Mouse (Mus musculus): ENCODE data around the gene Klhl33. TPM values are rescaled to one million over a fixed set of nuclear protein-coding genes. Genes with fewer than 3 reads are reported as not detected.

Klhl33 gene
- total RNA-seq, 1 experiment from 2014 or later, result not detected

DNA sequence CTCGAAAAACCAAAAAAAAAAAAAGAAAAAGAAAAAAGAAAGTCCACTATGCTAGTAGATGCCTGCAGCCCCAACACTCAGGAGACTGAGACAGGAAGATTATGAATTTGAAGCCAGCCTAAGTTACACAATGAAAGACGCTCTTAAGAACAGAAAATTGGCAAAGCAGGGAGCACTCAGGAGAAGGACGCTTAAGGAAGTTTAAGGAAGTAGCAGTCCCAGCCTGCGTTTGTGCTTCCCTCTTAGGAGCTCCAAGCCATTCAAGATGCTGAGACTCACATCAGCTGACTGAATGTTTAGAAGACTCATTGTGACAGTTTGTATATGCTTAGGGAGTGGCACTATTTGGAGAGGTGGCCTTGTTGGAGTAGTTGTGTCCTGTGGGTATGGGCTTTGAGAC, 10.8 kb upstream of the Klhl33 start:
- ATAC-seq (replicated peaks; ENCODE audit: insufficient number of reproducible peaks, low FRiP score, low TSS enrichment, poor library complexity, severe bottlenecking), result no peak

DNA sequence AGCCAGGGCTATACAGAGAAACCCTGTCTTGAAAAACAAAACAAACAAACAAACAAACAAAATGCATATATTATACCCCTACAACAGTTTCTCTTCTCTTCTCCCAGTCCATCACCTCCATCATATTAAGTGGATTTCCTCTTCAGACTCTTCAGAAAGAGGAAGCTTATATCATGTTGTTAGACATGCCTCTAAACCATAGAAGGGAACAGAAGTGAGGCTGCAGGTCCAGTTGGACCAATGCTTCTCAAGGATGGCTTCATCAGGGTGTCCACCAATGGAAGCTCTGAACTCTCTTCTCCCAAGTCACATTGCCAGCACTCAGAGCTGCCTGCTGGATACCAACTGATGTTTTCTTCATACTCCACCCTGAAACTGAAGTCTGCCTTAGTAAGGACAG, 8.0 kb upstream of the Klhl33 start:
- peak; percentile 61 for ATAC-seq (replicated peaks; ENCODE audit: insufficient number of reproducible peaks, low FRiP score, low TSS enrichment, poor library complexity, severe bottlenecking)

- no peak for ATAC-seq (replicated peaks; ENCODE audit: insufficient number of reproducible peaks, low FRiP score, low TSS enrichment, poor library complexity, severe bottlenecking)
These were observed 7.5 kb upstream of the Klhl33 start for GRCm38 (mm10) chr14:50904828-50905129.

DNA sequence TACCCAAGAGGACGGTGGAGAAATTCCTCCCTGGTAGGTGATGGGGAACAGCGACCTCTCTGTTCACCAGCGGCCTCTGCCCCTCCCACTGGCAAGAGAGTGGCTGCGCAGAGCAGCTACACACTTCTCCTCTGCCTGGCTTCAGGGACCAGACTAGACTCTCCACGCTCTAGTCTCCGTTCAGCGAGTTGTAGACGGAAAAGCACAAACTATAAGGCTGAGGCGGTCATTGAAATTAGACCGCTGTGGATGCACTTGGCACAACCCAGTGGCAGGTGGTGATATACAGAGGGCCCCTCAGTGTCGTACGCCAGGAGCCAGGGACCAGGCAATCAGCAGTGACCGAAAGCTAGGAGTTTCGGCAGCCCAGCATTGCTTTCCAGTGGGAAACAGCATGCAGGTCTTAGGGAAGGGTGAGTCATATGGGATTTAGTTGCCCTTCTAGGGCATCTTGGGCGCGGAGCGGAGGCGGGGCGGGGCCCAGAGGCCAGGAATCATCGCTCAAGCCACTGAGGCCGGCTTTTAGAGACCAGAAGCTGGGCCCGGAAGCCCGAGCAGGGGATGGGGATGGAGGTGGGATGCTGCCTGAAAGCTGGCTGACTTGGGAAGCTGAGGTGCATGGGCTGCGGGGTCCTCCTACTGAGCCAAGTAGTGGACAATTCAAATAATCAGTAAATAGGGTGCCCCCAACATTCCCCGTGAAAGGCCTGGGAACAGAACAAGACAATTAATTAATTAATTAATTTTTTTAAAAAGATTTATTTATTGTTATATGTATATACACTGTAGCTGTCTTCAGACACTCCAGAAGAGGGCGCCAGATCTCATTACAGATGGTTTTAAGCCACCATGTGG, 6.9 kb upstream of the Klhl33 start:
- peak; percentile 52; the same call in 1 of the 2 replicates for ATAC-seq (replicated peaks; ENCODE audit: insufficient number of reproducible peaks, low FRiP score, low TSS enrichment, poor library complexity, severe bottlenecking)

DNA sequence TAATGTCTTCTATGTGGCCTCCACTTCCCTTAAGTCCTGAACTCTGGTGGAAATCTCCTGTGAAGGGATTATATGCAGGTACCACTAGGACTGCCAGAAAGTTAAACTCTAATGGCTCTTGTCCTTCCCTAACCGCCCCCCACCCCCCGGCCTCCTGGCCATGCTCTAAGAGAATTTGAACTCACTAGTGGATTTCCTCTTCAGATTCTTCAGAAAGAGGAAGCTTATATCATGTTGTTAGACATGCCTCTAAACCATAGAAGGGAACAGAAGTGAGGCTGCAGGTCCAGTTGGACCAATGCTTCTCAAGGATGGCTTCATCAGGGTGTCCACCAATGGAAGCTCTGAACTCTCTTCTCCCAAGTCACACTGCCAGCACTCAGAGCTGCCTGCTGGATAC, 685 bp upstream of the Klhl33 start:
- peak; percentile 57; the same call in 1 of the 2 replicates for ATAC-seq (replicated peaks; ENCODE audit: insufficient number of reproducible peaks, low FRiP score, low TSS enrichment, poor library complexity, severe bottlenecking)

DNA sequence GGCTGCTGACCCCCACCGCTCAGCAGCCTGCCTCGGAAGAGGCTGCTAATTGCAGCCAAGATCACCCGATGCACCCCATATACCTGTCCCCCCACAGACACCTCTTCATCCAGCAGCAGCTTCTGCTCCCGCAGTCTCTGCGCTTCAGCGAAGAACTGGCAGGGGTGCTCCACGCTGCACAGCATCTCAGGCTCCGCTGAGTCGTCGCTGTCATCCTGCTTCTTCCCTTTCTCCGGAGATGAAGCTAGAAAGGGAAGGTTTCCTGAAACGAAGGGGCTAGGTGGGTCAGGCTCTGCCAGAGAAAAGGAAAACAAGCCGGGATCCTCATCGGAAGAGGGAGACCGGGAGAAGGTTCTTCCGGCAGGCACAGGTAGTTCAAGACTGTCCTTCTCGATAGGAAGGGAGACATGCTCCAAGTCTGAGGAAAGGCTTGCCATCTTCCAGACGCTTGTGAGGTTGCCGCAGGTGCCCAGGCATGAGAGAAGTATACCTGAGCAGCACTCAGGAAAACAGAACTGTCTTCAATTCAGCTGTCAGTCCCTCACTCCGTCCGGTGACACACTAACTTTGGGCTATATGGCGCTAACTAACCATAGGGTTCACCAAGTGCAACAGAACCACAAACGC, 447 bp downstream of the Klhl33 start:
- no peak for ATAC-seq (replicated peaks; ENCODE audit: insufficient number of reproducible peaks, low FRiP score, low TSS enrichment, poor library complexity, severe bottlenecking)

DNA sequence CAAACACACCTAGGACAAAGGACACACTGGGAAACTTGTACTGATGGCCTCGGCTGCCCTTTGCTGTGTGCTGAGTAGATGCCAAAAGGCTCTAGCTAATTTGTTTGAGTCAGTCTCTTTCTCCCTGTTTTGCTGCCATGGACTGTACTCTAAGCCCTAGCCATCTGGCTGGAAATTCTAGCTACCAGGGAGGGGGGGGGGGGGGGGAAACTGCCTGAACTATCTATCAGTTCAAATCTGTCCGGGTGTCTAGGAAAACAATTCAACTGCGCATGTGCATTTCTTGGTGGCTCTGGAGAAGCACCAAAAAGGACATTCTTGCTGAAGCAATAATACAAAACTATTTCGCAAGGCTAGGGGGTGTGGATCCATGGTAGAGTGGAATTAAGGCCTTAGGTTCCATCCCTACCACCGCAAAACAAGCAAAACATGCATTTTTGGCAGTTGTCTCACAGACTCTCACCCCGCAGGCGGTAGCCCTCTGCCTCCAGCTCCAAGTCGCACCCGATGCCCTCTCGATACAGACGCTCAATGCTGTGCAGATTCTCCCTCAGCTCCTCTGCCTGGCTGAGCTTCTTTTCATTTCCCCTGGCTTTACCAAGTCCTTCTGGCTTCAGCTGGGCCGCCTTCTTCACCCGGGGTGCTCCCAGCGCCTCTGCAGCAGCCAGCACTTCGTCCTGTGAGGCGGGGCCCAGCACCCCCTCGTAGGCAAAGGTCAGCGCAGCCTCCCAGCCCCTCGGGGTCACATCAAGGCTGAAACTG, 1.1 kb downstream of the Klhl33 start:
- 0 out of 2 replicates have a peak, but pooled peaks have one; percentile 54 for ATAC-seq (replicated peaks; ENCODE audit: insufficient number of reproducible peaks, low FRiP score, low TSS enrichment, poor library complexity, severe bottlenecking)

GRCm38 (mm10) chr14:50895407-50895806, 1.9 kb downstream of the Klhl33 start:
- no peak for ATAC-seq (replicated peaks; ENCODE audit: insufficient number of reproducible peaks, low FRiP score, low TSS enrichment, poor library complexity, severe bottlenecking)

GRCm38 (mm10) chr14:50892541-50893459, 4.5 kb downstream of the Klhl33 start:
- no peak for ATAC-seq (replicated peaks; ENCODE audit: insufficient number of reproducible peaks, low FRiP score, low TSS enrichment, poor library complexity, severe bottlenecking)

DNA sequence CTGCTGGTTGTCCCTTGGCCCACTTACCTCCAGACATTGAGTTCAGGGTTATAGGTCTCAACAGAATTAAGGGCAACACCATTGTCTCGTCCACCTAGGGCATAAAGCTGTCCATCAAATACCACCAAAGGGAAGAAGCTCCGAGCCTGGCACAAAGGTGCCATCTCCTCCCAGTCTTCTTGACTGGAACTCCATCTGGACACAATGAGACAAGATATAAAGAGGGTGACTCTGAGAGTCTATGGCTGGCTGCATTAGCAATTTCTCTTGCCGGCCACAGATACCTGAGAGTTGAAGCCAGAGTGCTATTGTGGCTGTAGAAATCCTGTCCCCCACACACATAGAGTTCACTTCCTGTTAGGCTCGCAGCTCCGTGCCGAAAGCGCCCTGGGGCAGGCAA, 5.2 kb downstream of the Klhl33 start:
- ATAC-seq (replicated peaks; ENCODE audit: insufficient number of reproducible peaks, low FRiP score, low TSS enrichment, poor library complexity, severe bottlenecking), result no peak

DNA sequence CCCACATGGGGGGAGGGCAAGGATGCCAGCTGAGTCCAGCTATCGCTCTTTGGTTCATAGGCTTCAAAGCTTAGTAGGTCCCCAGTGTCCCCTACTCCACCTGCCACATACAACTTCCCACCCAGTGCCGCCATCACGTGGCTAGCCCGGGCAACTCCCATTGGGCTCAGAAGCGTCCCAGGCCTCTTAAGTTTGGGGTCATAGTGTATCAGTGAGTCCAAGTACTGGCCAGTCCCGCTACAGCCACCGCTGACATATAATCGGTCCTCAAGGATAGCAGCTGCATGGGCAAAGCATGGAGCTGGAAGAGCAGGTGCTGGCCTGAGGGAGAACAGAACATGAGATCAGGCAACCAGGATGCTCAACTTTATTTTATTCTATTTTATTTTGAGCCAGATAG, 5.7 kb downstream of the Klhl33 start:
- no peak for ATAC-seq (replicated peaks; ENCODE audit: insufficient number of reproducible peaks, low FRiP score, low TSS enrichment, poor library complexity, severe bottlenecking)

- ATAC-seq (replicated peaks; ENCODE audit: insufficient number of reproducible peaks, low FRiP score, low TSS enrichment, poor library complexity, severe bottlenecking), result no peak
These were observed 20.9 kb downstream of the Klhl33 start for GRCm38 (mm10) chr14:50876236-50876950.

DNA sequence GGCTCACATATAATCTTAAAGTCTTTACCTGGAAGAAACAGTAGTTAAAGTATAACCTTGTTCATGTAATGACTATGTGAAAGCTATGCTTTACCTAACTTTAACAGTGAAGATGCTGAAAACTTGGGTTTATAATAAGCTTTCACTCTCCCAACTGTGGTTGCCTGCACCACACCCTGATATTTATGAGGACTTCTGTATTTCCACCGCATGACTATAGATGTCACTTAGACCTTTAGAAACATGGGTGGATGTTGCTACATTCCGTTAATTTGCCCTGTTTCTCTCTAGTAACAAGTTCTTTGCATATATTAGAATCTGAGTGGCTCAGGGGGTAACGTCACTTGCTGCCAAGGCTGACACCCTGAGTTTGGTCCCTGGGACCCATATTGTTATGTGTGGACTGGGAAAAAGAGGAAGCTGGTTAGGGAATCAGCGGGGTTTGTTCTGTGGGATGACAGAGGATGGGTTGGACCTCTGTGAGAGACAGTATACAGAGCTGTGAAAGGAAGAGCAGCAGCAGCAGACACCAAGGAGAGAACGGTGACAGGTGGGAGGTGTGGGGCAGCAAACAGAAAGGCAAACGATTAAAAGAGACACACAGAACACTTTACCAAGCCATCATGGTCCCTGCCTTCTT, 21.6 kb downstream of the Klhl33 start:
- ATAC-seq (replicated peaks; ENCODE audit: insufficient number of reproducible peaks, low FRiP score, low TSS enrichment, poor library complexity, severe bottlenecking), result peak; percentile 92

DNA sequence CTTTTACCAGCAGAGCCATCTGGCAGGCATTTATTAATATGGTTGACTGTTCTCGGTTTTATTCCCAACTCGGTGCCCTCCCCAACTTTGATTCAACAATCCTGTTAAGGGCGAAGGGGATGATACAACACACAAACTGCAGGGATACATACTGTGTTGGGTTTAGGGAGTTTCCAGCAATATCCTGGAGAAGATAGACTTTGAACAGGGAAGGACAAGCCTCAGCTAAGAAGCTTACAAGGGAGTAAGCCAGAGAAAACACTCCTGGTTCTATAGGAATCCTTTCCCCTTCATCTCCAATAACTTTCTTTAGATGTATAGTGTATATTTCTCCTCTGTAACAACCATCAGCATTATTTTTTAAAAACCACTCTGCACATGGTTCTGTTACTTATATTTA, 22.1 kb downstream of the Klhl33 start:
- ATAC-seq (replicated peaks; ENCODE audit: insufficient number of reproducible peaks, low FRiP score, low TSS enrichment, poor library complexity, severe bottlenecking), result no peak

GRCm38 (mm10) chr14:50871284-50871683, 26.0 kb downstream of the Klhl33 start:
- no peak for ATAC-seq (replicated peaks; ENCODE audit: insufficient number of reproducible peaks, low FRiP score, low TSS enrichment, poor library complexity, severe bottlenecking)

DNA sequence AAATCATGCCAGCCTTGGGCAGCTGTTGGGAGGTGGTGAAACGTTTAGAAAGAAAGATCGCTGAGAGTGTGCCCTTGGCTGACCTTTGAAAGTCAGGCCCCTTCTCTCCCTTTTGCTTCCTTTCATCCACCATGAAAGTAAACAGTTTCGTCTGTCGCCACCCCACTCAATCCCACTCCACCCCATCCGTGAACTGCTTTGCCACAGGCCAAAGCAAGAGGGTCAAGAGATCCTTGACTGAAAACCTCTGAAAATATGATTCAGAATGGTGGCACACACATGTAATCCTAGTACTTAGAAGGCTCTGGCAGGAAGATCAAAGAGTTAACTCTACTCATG, 26.5 kb downstream of the Klhl33 start:
- ATAC-seq (replicated peaks; ENCODE audit: insufficient number of reproducible peaks, low FRiP score, low TSS enrichment, poor library complexity, severe bottlenecking), result no peak

- peak; percentile 73 for ATAC-seq (replicated peaks; ENCODE audit: insufficient number of reproducible peaks, low FRiP score, low TSS enrichment, poor library complexity, severe bottlenecking)
These were observed 27.2 kb downstream of the Klhl33 start, which contains the start of gene Tep1 for GRCm38 (mm10) chr14:50869889-50870804. Gene Tep1 (minus strand): TSS chr14:50870560.
